Mouse (Mus musculus) midbrain, embryonic 15.5 days (tissue): ENCODE data around the gene Rps26. TPM values are rescaled to one million over a fixed set of nuclear protein-coding genes. Genes with fewer than 3 reads are reported as not detected.
A peak's percentile ranks its signal among the peaks of the same experiment; 100 is the strongest.
"Not testable (repeated sequence)": the region's sequence is repeated elsewhere in the genome, so short reads cannot be mapped to it uniquely, and the experiment has no call there.

Experiments
- ATAC-seq: fragments of 200-750 bp; cut with Nextera tagmentation; replicated peaks from 2 replicates; pipeline ENCODE4 v1.8.0; 2017; ENCODE audit warnings: moderate TSS enrichment
- H3K27ac ChIP-seq: fragments of 300-500 bp; sonication (generic); 2 replicates; pipeline ENCODE4 v1.5.1; 2015; ENCODE audit warnings: mild to moderate bottlenecking, inconsistent platforms
- H3K27me3 ChIP-seq: fragments of 300-500 bp; sonication (generic); replicated peaks from 2 replicates; pipeline ENCODE4 v1.6.1; 2015; ENCODE audit warnings: inconsistent platforms
- H3K36me3 ChIP-seq: fragments of 300-500 bp; sonication (generic); replicated peaks from 2 replicates; pipeline ENCODE4 v1.6.1; 2015; ENCODE audit warnings: inconsistent platforms
- H3K4me1 ChIP-seq: fragments of 300-500 bp; sonication (generic); 2 replicates; pipeline ENCODE4 v1.6.1; 2015; ENCODE audit warnings: inconsistent platforms
- H3K4me2 ChIP-seq: fragments of 300-500 bp; sonication (generic); 2 replicates; pipeline ENCODE4 v1.6.1; 2015; ENCODE audit warnings: inconsistent platforms, mild to moderate bottlenecking, moderate library complexity
- H3K4me3 ChIP-seq: fragments of 300-500 bp; sonication (generic); 2 replicates; pipeline ENCODE4 v1.5.1; 2015; ENCODE audit warnings: mild to moderate bottlenecking, inconsistent platforms
- H3K9ac ChIP-seq: fragments of 300-500 bp; sonication (generic); 2 replicates; pipeline ENCODE4 v1.6.1; 2015; ENCODE audit warnings: mild to moderate bottlenecking, inconsistent platforms
- H3K9me3 ChIP-seq: fragments of 300-500 bp; sonication (generic); 2 replicates; pipeline ENCODE4 v1.6.1; 2016; ENCODE audit warnings: inconsistent platforms
- WGBS: fragments of 180-500 bp; shearing (Covaris S2); methylation state at CpG from one replicate; pipeline ENCODE4 v1.1.7; 2015; ENCODE audit warnings: mixed read lengths; 5-methylcytosine and 5-hydroxymethylcytosine counted together
- polyA plus RNA-seq: library from polyadenylated mRNA; unstranded; fragments of >200 nt; fragmentation: Nextera tagmentation; extraction: Ambion mirVana; gene quantifications from 2 replicates; pipeline ENCODE4 v1.2.1, GENCODE M21; 2015

The Rps26 gene
- polyA plus RNA-seq, 1 experiment from 2014 or later, result 332 TPM

DNA sequence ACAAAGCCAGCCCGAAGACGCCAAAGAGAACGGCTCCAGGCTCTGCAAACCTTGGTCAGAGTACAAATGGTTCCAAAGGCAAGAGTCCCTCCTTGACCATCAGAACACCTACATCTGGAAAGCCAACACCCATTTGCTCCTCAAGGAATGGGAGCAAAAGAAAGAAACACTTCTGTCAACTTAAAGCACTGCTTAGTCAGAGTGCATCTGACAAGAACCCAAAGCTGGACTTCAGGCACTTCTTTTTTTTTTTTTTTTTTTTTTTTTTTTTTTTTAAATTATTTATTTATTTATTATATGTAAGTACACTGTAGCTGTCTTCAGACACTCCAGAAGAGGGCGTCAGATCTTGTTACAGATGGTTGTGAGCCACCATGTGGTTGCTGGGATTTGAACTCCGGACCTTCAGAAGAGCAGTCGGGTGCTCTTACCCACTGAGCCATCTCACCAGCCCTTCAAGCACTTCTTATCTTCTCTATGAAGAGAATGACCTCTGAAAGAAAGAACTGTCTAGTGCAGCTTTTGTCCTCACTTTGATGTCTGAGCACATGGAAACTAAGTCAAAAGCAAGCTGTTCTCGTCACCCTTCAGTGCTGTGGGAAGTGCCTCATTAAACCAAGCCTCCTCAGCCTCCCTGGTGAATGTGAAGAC lies 10.6 kb downstream of the Rps26 start:
- not testable (repeated sequence) for H3K4me1 ChIP-seq, H3K4me2 ChIP-seq, H3K4me3 ChIP-seq, H3K36me3 ChIP-seq, H3K9ac ChIP-seq, H3K9me3 ChIP-seq, ATAC-seq, H3K27me3 ChIP-seq, H3K27ac ChIP-seq
- WGBS, result 82% methylated on average over 7 of the region's 7 CpGs

GRCm38 (mm10) chr10:128614934-128615333 lies 11.6 kb downstream of the Rps26 start:
- Histone ChIP-seq H3K9ac (no peak overlapping the region), H3K27ac (no peak overlapping the region), H3K9me3 (no peaks in the 10 kb centered on the region), H3K36me3 (no peaks in the 10 kb centered on the region), H3K4me3 (no peak overlapping the region), H3K4me1 (no peaks in the 10 kb centered on the region), H3K4me2 (no peak overlapping the region), H3K27me3 (0 out of 2 replicates have a peak, but pooled peaks cover 4% of the 10 kb centered on the region)
- WGBS, result 55% methylated on average over 3 of the region's 3 CpGs
- no peak for ATAC-seq

DNA sequence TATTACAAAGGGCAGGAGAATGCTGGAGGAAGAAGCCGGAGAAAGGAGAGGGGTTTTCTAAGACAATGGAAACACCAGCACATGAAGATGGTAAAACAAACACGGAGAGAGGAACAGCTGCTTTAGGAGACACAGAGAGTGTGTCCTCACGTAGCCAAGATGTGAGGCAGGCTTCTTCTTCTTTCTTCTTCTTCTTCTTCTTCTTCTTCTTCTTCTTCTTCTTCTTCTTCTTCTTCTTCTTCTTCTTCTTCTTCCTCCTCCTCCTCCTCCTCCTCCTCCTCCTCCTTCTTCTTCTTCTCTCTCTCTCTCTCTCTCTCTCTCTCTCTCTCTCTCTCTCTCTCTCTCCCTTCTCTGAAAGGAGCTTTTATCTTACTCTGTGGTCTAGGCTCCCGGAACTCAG lies 12.7 kb downstream of the Rps26 start:
- H3K9me3 ChIP-seq, H3K4me3 ChIP-seq, H3K27me3 ChIP-seq, H3K9ac ChIP-seq, H3K36me3 ChIP-seq, ATAC-seq, H3K4me2 ChIP-seq, H3K4me1 ChIP-seq, H3K27ac ChIP-seq: not testable (repeated sequence)
- WGBS, result 69% methylated on average over 4 of the region's 4 CpGs

GRCm38 (mm10) chr10:128613154-128613440 lies 13.4 kb downstream of the Rps26 start:
- no peaks in the 10 kb centered on the region for H3K9me3 ChIP-seq
- H3K9ac ChIP-seq, result no peak overlapping the region
- no peaks in the 10 kb centered on the region for H3K4me1 ChIP-seq
- H3K27me3 ChIP-seq, result 0 out of 2 replicates have a peak, but pooled peaks cover 4% of the 10 kb centered on the region
- 46% methylated on average over 6 of the region's 6 CpGs for WGBS
- no peak for ATAC-seq
- H3K36me3 ChIP-seq, result no peaks in the 10 kb centered on the region
- H3K27ac ChIP-seq, result no peak overlapping the region
- no peak overlapping the region for H3K4me3 ChIP-seq
- no peak overlapping the region for H3K4me2 ChIP-seq

DNA sequence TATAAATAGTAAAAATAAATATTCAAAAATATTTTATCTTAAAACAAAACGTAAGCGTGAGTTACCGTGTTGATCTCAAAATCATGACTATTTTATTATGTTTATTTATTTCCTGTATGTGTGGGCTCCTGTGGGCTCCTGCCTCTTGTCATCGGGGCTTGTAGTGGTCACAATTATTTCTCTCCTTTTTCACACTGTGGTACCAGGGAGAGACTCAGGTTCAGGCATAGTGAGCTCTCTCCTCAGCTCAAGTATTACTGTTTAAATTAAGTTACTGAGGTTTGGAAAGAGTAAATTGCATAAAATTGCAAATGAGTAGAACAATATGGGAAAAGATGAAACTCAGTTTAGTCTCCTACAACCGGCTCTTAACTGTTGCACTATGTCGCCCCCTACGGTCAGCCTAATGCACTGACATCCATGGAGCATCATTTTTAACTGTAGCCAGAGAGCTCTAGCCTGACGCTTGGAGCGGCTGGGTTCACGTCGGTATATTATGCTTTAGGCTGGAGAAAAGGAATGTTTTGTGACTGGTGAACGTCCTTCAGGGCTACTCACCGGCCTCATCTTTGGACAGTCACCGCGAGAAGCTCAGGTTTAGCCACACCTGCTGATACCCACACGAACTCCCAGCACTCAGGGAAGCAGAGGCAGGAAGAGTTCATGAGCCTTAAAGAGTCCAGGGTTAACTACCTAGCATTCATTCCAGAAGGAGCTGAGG lies 14.0 kb downstream of the Rps26 start:
- H3K4me3 ChIP-seq, result no peak overlapping the region
- peak overlapping the region; percentile 27; the same call in 1 of the 2 replicates for H3K4me2 ChIP-seq
- no peaks in the 10 kb centered on the region for H3K4me1 ChIP-seq
- H3K36me3 ChIP-seq, result no peaks in the 10 kb centered on the region
- H3K27ac ChIP-seq, result no peak overlapping the region
- 0 out of 2 replicates have a peak, but pooled peaks cover 4% of the 10 kb centered on the region for H3K27me3 ChIP-seq
- H3K9me3 ChIP-seq, result no peaks in the 10 kb centered on the region
- whole genome bisulfite sequencing, result 17% methylated on average over 16 of the region's 16 CpGs
- ATAC-seq, result 0 out of 2 replicates have a peak, but pooled peaks have one; percentile 39
- H3K9ac ChIP-seq, result no peak overlapping the region

GRCm38 (mm10) chr10:128606483-128606882 lies 20.1 kb downstream of the Rps26 start:
- no peak overlapping the region for H3K27ac ChIP-seq

DNA sequence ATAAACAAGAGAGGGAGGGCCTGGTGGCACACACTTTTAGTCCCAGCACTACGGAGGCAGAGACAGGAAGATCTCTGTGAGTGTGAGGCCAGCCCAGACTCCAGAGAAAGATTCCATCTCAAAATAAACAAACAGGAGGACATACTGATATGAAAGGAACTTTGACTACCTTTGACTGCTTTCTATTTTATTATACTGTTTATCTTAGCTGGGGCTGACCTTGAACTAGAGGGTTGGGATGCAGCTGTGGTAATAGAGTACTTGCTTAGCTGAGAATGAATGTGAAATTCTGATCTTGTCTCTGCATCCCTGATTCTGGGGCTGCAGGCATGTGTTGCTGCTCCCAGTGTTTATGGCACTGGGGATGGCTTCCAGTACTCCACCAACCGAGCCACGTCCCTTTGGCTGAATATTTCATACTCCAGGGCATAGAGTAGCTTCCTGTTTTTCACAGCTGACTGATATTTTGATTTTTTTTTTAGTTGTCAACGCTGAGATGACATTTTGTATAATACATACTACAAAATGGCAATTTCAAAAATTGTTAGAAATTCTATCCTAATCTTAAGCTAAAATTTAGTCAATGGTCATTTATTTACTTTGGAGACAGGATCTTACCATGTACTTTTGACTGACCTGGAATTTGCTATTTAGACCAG lies 23.9 kb downstream of the Rps26 start:
- Histone ChIP-seq H3K4me2 (no peak overlapping the region), H3K36me3 (no peaks in the 10 kb centered on the region), H3K27me3 (no peaks in the 10 kb centered on the region), H3K4me1 (no peaks in the 10 kb centered on the region), H3K27ac (no peak overlapping the region), H3K9ac (no peak overlapping the region), H3K9me3 (no peaks in the 10 kb centered on the region), H3K4me3 (no peak overlapping the region)
- 91% methylated on average over 4 of the region's 4 CpGs for WGBS
- ATAC-seq, result no peak

More at GRCm38 (mm10) chr10:128606483-128606882, 20.1 kb downstream of the Rps26 start:
- H3K4me3 ChIP-seq, result no peak overlapping the region
- no peaks in the 10 kb centered on the region for H3K36me3 ChIP-seq
- no peak for ATAC-seq
- no peak overlapping the region for H3K4me2 ChIP-seq
- H3K9ac ChIP-seq, result no peak overlapping the region
- no peaks in the 10 kb centered on the region for H3K9me3 ChIP-seq
- no peaks in the 10 kb centered on the region for H3K27me3 ChIP-seq
- WGBS, result 49% methylated on average over 2 of the region's 2 CpGs
- no peaks in the 10 kb centered on the region for H3K4me1 ChIP-seq

- Histone ChIP-seq H3K27me3 (no peaks in the 10 kb centered on the region), H3K4me2 (no peak overlapping the region), H3K9me3 (no peaks in the 10 kb centered on the region), H3K9ac (no peak overlapping the region), H3K4me1 (no peaks in the 10 kb centered on the region), H3K4me3 (no peak overlapping the region), H3K36me3 (no peaks in the 10 kb centered on the region), H3K27ac (no peak overlapping the region)
- ATAC-seq, result no peak
- WGBS, result 97% methylated on average over 1 of the region's 1 CpGs
These were observed 25.0 kb downstream of the Rps26 start for GRCm38 (mm10) chr10:128601499-128601898.

GRCm38 (mm10) chr10:128598476-128598875 lies 28.1 kb downstream of the Rps26 start:
- ATAC-seq, result no peak
- Histone ChIP-seq H3K4me3 (no peak overlapping the region), H3K36me3 (no peaks in the 10 kb centered on the region), H3K4me1 (no peaks in the 10 kb centered on the region), H3K9me3 (no peaks in the 10 kb centered on the region), H3K9ac (no peak overlapping the region), H3K27me3 (no peaks in the 10 kb centered on the region), H3K27ac (no peak overlapping the region), H3K4me2 (no peak overlapping the region)
- WGBS, result 82% methylated on average over 2 of the region's 2 CpGs

GRCm38 (mm10) chr10:128592797-128593196 lies 33.8 kb downstream of the Rps26 start:
- H3K4me2 ChIP-seq, result no peak overlapping the region
- no peak overlapping the region for H3K9ac ChIP-seq
- H3K27me3 ChIP-seq, result peaks cover 23% of the 10 kb centered on the region
- H3K9me3 ChIP-seq, result no peaks in the 10 kb centered on the region
- no peak for ATAC-seq
- H3K36me3 ChIP-seq, result no peaks in the 10 kb centered on the region
- H3K4me1 ChIP-seq, result peaks cover 12% of the 10 kb centered on the region
- no peak overlapping the region for H3K27ac ChIP-seq
- no peak overlapping the region for H3K4me3 ChIP-seq
- 69% methylated on average over 5 of the region's 5 CpGs for WGBS

DNA sequence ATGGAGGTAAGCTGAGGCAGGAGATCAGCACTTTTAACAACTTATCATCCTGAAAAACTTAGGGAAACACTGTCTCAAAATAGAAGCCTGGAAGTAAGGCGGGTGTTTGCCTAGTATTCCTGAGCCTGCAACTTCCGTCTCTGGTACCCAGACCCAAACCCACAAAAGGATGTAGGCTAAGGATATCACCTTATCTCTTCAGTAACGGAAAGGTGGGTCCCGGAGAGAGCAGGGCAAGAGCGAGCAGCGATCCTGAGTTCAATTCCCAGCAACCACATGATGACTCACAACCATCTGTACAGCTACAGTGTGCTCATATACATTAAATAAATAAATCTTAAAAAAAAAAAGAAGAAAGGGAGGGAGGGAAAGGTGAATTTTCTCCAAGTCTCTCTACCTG lies 35.1 kb downstream of the Rps26 start:
- H3K4me2 ChIP-seq, result no peak overlapping the region
- H3K4me1 ChIP-seq, result peaks cover 12% of the 10 kb centered on the region
- no peak overlapping the region for H3K9ac ChIP-seq
- peaks cover 33% of the 10 kb centered on the region for H3K27me3 ChIP-seq
- 88% methylated on average over 6 of the region's 6 CpGs for WGBS
- ATAC-seq, result no peak
- no peak overlapping the region for H3K27ac ChIP-seq
- H3K9me3 ChIP-seq, result no peaks in the 10 kb centered on the region
- H3K36me3 ChIP-seq, result no peaks in the 10 kb centered on the region
- H3K4me3 ChIP-seq, result no peak overlapping the region

DNA sequence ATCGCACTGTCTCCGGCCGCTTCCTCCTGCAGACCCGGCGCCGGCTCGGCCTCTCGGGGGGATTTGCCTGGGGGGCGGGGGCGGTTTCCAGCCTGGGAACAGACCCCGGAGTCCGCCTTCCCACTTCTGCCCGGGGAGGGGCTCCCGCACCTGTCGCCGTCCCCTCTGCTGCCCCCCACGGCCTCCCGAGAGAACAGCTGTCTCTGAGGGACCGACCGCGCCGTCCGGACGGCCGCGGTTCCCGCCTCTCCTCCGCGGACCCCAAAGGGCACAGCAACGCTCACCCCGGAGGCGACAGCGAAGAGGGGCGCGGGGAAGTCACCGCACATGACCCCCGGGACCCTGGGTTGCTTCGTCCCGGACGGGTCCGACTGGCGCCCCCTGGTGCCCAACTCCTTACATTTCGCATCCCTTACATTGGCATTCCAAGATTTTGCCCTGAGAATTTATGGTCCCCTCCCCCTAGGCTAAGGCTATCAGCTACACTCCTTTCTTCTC lies 36.3 kb downstream of the Rps26 start:
- peak; percentile 78 for ATAC-seq
- peaks cover 35% of the 10 kb centered on the region for H3K27me3 ChIP-seq
- no peak overlapping the region for H3K27ac ChIP-seq
- under 1% methylated on average over 43 of the region's 43 CpGs for WGBS
- H3K4me1 ChIP-seq, result peaks cover 12% of the 10 kb centered on the region
- no peaks in the 10 kb centered on the region for H3K9me3 ChIP-seq
- H3K9ac ChIP-seq, result peak overlapping the region; percentile 47
- peak overlapping the region; percentile 97 for H3K4me2 ChIP-seq
- H3K4me3 ChIP-seq, result peak overlapping the region; percentile 50
- no peaks in the 10 kb centered on the region for H3K36me3 ChIP-seq
